26 mouse cellular contexts compared by ENCODE assay signal in genomic region chr3:143880813-143881212, GRCm38 (mm10).
"Had no signal": no experiment of that assay in that cellular context is flagged by ENCODE, and none has a peak within 500 bp of the region (broad histone marks: within the 10 kb centered on the region; RNA-seq: fewer than 3 reads in every experiment).

No protein-coding gene starts in this region.

- H3K4me3 ChIP-seq: embryonic facial prominence, embryonic 10.5 days; embryonic facial prominence, embryonic 12.5 days; embryonic facial prominence, embryonic 13.5 days; embryonic facial prominence, embryonic 15.5 days; erythroblast, embryonic 14.5 days; forebrain, embryonic 10.5 days; forebrain, embryonic 12.5 days; forebrain, embryonic 13.5 days; forebrain, embryonic 15.5 days; gastrocnemius, adult 2 months; heart, adult 2 months; heart, embryonic 10.5 days had no signal

- H3K27ac ChIP-seq: embryonic facial prominence, embryonic 10.5 days; embryonic facial prominence, embryonic 12.5 days; embryonic facial prominence, embryonic 13.5 days; embryonic facial prominence, embryonic 15.5 days; forebrain, embryonic 10.5 days; forebrain, embryonic 12.5 days; forebrain, embryonic 13.5 days; forebrain, embryonic 15.5 days; gastrocnemius, adult 2 months; heart, adult 2 months; heart, embryonic 10.5 days had no signal

- H3K9ac ChIP-seq: embryonic facial prominence, embryonic 12.5 days; embryonic facial prominence, embryonic 13.5 days; embryonic facial prominence, embryonic 15.5 days; forebrain, embryonic 12.5 days; forebrain, embryonic 13.5 days; forebrain, embryonic 15.5 days; forebrain, postnatal 0 days had no signal

- H3K4me2 ChIP-seq: embryonic facial prominence, embryonic 12.5 days; embryonic facial prominence, embryonic 13.5 days; embryonic facial prominence, embryonic 15.5 days; forebrain, embryonic 12.5 days; forebrain, embryonic 13.5 days; forebrain, embryonic 15.5 days had no signal

- H3K27me3 ChIP-seq: embryonic facial prominence, embryonic 12.5 days; embryonic facial prominence, embryonic 13.5 days; embryonic facial prominence, embryonic 15.5 days; forebrain, embryonic 12.5 days; forebrain, embryonic 13.5 days; forebrain, embryonic 15.5 days had no signal

- H3K9me3 ChIP-seq: embryonic facial prominence, embryonic 10.5 days; embryonic facial prominence, embryonic 12.5 days; embryonic facial prominence, embryonic 13.5 days; embryonic facial prominence, embryonic 15.5 days; forebrain, embryonic 10.5 days; forebrain, embryonic 12.5 days; forebrain, embryonic 13.5 days; forebrain, embryonic 15.5 days; heart, embryonic 10.5 days had no signal

- H3K36me3 ChIP-seq: embryonic facial prominence, embryonic 10.5 days; embryonic facial prominence, embryonic 12.5 days; embryonic facial prominence, embryonic 13.5 days; embryonic facial prominence, embryonic 15.5 days; forebrain, embryonic 10.5 days; forebrain, embryonic 12.5 days; forebrain, embryonic 15.5 days; heart, embryonic 10.5 days had no signal

- H3K4me1 ChIP-seq: embryonic facial prominence, embryonic 12.5 days; embryonic facial prominence, embryonic 13.5 days; embryonic facial prominence, embryonic 15.5 days; forebrain, embryonic 10.5 days; forebrain, embryonic 12.5 days; forebrain, embryonic 13.5 days; forebrain, embryonic 15.5 days; heart, embryonic 10.5 days had no signal

- ATAC-seq: forebrain, embryonic 13.5 days; forebrain, embryonic 15.5 days; forebrain, embryonic 16.5 days; forebrain, postnatal 0 days had no signal

- DNase-seq: cerebellum, adult 9-11 months; cerebellum, postnatal 10 days; cerebellum, postnatal 14 days; cerebellum, postnatal 25 days; cerebellum, postnatal 36 days; embryo, embryonic 11 days; forebrain, postnatal 0 days; gastrocnemius, adult 2 months; gastrocnemius, postnatal 10 days; gastrocnemius, postnatal 14 days; gastrocnemius, postnatal 25 days; gastrocnemius, postnatal 36 days; heart, adult 11 months; heart, adult 18-20 months; heart, adult 2 months had no signal
